Mouse (Mus musculus): ENCODE data around the gene Dnah6.

- TF ChIP-seq CTCF (IDR thresholded peaks at IDR 0.05) (no peak), EP300 (IDR thresholded peaks at IDR 0.05) (no peak)
Measured at GRCm38 (mm10) chr6:72969787-72970186, 251.7 kb downstream of the Dnah6 start.

Measured in lung, postnatal 0 days (tissue).